Mouse (Mus musculus) E14TG2a.4 (cell line): ENCODE measurements around the gene Slc39a3.

ENCODE experiments used
- CTCF ChIP-seq: conservative IDR thresholded peaks from 2 replicates; pipeline ENCODE4 v1.5.1; 2014; ENCODE audit warnings: low read length
- NANOG ChIP-seq: IDR thresholded peaks from 2 replicates; pipeline ENCODE4 v1.6.1; 2014; ENCODE audit warnings: borderline replicate concordance, low read length, mixed read lengths
- POU5F1 ChIP-seq: IDR thresholded peaks from 2 replicates; pipeline ENCODE4 v1.6.1; 2014; ENCODE audit warnings: low read length, borderline replicate concordance

DNA sequence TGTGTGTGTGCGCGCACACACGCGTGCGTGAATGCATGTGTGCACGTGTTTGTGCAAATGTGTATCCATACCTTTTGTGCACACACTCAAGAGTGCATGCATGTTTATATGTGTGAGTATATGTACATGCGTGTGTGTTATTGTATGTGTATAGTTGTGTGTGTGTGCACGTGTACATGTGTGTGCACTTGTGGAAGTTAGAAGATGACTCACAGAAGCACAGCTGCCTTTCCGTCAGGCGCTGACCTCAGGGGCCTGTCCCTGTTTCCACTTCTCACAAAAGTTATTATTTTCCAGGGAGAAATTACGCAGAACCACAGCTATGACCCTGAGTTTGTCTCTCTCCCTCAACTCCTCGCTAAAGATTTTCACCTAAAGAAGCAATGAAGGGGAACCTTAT lies 53.0 kb downstream of the Slc39a3 start:
- TF ChIP-seq CTCF, result no peak
- no peak for TF ChIP-seq NANOG
- no peak for TF ChIP-seq POU5F1
